Mouse (Mus musculus): Measurements from ENCODE around the gene Rhot1. TPM values are rescaled to one million over a fixed set of nuclear protein-coding genes. Genes with fewer than 3 reads are reported as not detected.

The Rhot1 gene
- total and polyA plus RNA-seq, 3 experiments = 38.7 to 60.7 (median 57.2) TPM

DNA sequence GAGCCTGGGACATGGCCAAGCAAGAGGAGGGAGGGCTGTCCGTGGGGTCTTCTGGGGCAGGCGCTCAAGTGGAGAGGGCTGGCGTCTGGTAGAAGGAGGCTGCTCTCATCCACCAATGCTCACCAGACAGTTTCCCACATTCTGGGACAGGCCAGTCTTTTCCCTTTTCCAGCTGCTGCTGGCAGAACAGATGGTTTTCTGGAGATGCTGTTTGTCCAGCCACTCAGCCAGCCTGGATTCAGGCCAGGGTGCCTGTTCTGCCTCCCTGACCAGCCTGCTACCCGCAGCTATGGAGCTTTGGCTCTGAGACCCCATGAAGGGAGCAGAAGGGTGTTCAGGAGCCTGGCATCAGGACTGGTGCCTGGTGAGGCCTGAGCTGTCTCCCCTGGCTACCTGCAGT is 102.5 kb downstream of the Rhot1 start:
- no peaks in the 10 kb centered on the region for H3K27me3 ChIP-seq (ENCODE audit: control insufficient read depth, insufficient read depth, low read length)
- no peak for DNase-seq
- 79% methylated on average over 4 of the region's 4 CpGs for WGBS
- TF ChIP-seq POLR2A (IDR thresholded peaks at IDR 0.05; ENCODE audit: insufficient read depth, low read depth, low read length) (no peak), CTCF (IDR thresholded peaks at IDR 0.05) (no peak), EP300 (IDR thresholded peaks at IDR 0.05; ENCODE audit: insufficient read depth, low read depth, low read length) (no peak)
- H3K4me1 ChIP-seq (ENCODE audit: control insufficient read depth, insufficient read depth, low read length) = no peaks in the 10 kb centered on the region
- H3K27ac ChIP-seq = no peak overlapping the region
- no peak overlapping the region for H3K9ac ChIP-seq (ENCODE audit: low read depth, low read length)
- H3K4me3 ChIP-seq = no peak overlapping the region
- no peaks in the 10 kb centered on the region for H3K36me3 ChIP-seq (ENCODE audit: control insufficient read depth, insufficient read depth, low read length)
- intact Hi-C loops (cut with DNase I) = no loop called here
- no peaks in the 10 kb centered on the region for H3K79me2 ChIP-seq (replicated peaks; ENCODE audit: control insufficient read depth, insufficient read depth, low read length)

GRCm38 (mm10) chr11:80312049-80312448 is 103.2 kb downstream of the Rhot1 start:
- H3K27me3 ChIP-seq (ENCODE audit: control insufficient read depth, insufficient read depth, low read length) = no peaks in the 10 kb centered on the region
- H3K9ac ChIP-seq (ENCODE audit: low read depth, low read length) = no peak overlapping the region
- no peaks in the 10 kb centered on the region for H3K4me1 ChIP-seq (ENCODE audit: control insufficient read depth, insufficient read depth, low read length)
- H3K79me2 ChIP-seq (replicated peaks; ENCODE audit: control insufficient read depth, insufficient read depth, low read length) = no peaks in the 10 kb centered on the region
- intact Hi-C loops (cut with DNase I) = no loop called here
- WGBS = 41% methylated on average over 2 of the region's 2 CpGs
- H3K4me3 ChIP-seq = no peak overlapping the region
- no peak for DNase-seq
- no peaks in the 10 kb centered on the region for H3K36me3 ChIP-seq (ENCODE audit: control insufficient read depth, insufficient read depth, low read length)
- H3K27ac ChIP-seq = no peak overlapping the region
- TF ChIP-seq CTCF (IDR thresholded peaks at IDR 0.05) (no peak), POLR2A (IDR thresholded peaks at IDR 0.05; ENCODE audit: insufficient read depth, low read depth, low read length) (no peak), EP300 (IDR thresholded peaks at IDR 0.05; ENCODE audit: insufficient read depth, low read depth, low read length) (no peak)

GRCm38 (mm10) chr11:80312565-80312964 is 103.7 kb downstream of the Rhot1 start:
- intact Hi-C loops (cut with DNase I) = no loop called here
- H3K9ac ChIP-seq (ENCODE audit: low read depth, low read length) = no peak overlapping the region
- DNase-seq = peak; percentile 9 to 26
- no peaks in the 10 kb centered on the region for H3K27me3 ChIP-seq (ENCODE audit: control insufficient read depth, insufficient read depth, low read length)
- no peak overlapping the region for H3K27ac ChIP-seq
- WGBS = 24% methylated on average over 6 of the region's 6 CpGs
- TF ChIP-seq EP300 (IDR thresholded peaks at IDR 0.05; ENCODE audit: insufficient read depth, low read depth, low read length) = no peak
- TF ChIP-seq CTCF (IDR thresholded peaks at IDR 0.05) = no peak
- TF ChIP-seq POLR2A (IDR thresholded peaks at IDR 0.05; ENCODE audit: insufficient read depth, low read depth, low read length) = no peak
- H3K36me3 ChIP-seq (ENCODE audit: control insufficient read depth, insufficient read depth, low read length) = no peaks in the 10 kb centered on the region
- no peaks in the 10 kb centered on the region for H3K79me2 ChIP-seq (replicated peaks; ENCODE audit: control insufficient read depth, insufficient read depth, low read length)
- no peaks in the 10 kb centered on the region for H3K4me1 ChIP-seq (ENCODE audit: control insufficient read depth, insufficient read depth, low read length)
- H3K4me3 ChIP-seq = no peak overlapping the region

DNA sequence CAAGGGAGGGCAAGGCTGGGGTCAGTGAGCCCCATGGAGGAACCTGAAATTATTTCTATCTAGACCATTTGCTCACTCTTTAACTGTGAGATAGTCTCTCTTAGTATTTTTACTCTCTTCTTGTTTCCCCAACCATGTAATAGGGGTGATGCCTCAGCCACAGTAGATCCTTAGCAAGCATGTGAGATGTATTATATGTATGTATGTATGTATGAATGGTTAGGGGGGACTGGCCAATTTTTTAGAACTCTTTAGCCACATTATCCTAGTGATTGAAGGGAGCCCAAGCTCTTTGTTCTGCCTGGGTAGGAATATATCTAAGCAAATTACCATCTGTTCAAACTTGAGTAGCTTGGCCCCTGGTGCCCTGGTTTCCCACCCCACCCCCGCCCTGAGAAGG is 104.6 kb downstream of the Rhot1 start:
- H3K9ac ChIP-seq (ENCODE audit: low read depth, low read length) = no peak overlapping the region
- no peak overlapping the region for H3K27ac ChIP-seq
- no peak overlapping the region for H3K4me3 ChIP-seq
- no peak for DNase-seq
- TF ChIP-seq POLR2A (IDR thresholded peaks at IDR 0.05; ENCODE audit: insufficient read depth, low read depth, low read length) (no peak), EP300 (IDR thresholded peaks at IDR 0.05; ENCODE audit: insufficient read depth, low read depth, low read length) (no peak), CTCF (IDR thresholded peaks at IDR 0.05) (no peak)
- WGBS = 78% methylated on average over 1 of the region's 1 CpGs
- H3K4me1 ChIP-seq (ENCODE audit: control insufficient read depth, insufficient read depth, low read length) = no peaks in the 10 kb centered on the region
- H3K27me3 ChIP-seq (ENCODE audit: control insufficient read depth, insufficient read depth, low read length) = no peaks in the 10 kb centered on the region
- H3K36me3 ChIP-seq (ENCODE audit: control insufficient read depth, insufficient read depth, low read length) = no peaks in the 10 kb centered on the region
- H3K79me2 ChIP-seq (replicated peaks; ENCODE audit: control insufficient read depth, insufficient read depth, low read length) = no peaks in the 10 kb centered on the region
- intact Hi-C loops (cut with DNase I) = no loop called here

DNA sequence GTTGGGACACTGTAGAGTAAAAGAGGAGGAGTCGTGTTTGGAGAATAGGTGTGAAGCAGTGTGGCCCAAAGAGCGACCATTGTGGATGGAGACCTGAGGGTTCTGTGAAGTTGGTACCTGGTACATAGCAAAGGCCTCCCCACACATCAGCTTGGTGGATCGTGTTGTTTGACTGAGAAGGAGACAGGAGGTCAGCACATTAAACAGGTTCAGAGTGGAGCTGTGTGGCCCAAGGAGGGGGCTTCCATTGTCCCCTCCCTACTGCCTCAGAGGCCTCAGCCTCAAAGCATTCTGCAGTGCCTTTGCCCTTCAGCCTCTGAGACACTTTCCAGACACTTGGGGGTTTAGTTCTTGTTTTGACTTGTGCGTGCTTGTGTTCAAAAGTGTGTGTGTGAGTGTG is 105.1 kb downstream of the Rhot1 start:
- Histone ChIP-seq H3K4me3 (no peak overlapping the region), H3K27ac (no peak overlapping the region), H3K27me3 (ENCODE audit: control insufficient read depth, insufficient read depth, low read length) (no peaks in the 10 kb centered on the region), H3K79me2 (replicated peaks; ENCODE audit: control insufficient read depth, insufficient read depth, low read length) (no peaks in the 10 kb centered on the region), H3K36me3 (ENCODE audit: control insufficient read depth, insufficient read depth, low read length) (no peaks in the 10 kb centered on the region), H3K9ac (ENCODE audit: low read depth, low read length) (no peak overlapping the region), H3K4me1 (ENCODE audit: control insufficient read depth, insufficient read depth, low read length) (no peaks in the 10 kb centered on the region)
- no peak for TF ChIP-seq POLR2A (IDR thresholded peaks at IDR 0.05; ENCODE audit: insufficient read depth, low read depth, low read length)
- no peak for TF ChIP-seq EP300 (IDR thresholded peaks at IDR 0.05; ENCODE audit: insufficient read depth, low read depth, low read length)
- TF ChIP-seq CTCF (IDR thresholded peaks at IDR 0.05) = no peak
- DNase-seq = no peak
- intact Hi-C loops (cut with DNase I) = no loop called here
- WGBS = 73% methylated on average over 4 of the region's 4 CpGs

DNA sequence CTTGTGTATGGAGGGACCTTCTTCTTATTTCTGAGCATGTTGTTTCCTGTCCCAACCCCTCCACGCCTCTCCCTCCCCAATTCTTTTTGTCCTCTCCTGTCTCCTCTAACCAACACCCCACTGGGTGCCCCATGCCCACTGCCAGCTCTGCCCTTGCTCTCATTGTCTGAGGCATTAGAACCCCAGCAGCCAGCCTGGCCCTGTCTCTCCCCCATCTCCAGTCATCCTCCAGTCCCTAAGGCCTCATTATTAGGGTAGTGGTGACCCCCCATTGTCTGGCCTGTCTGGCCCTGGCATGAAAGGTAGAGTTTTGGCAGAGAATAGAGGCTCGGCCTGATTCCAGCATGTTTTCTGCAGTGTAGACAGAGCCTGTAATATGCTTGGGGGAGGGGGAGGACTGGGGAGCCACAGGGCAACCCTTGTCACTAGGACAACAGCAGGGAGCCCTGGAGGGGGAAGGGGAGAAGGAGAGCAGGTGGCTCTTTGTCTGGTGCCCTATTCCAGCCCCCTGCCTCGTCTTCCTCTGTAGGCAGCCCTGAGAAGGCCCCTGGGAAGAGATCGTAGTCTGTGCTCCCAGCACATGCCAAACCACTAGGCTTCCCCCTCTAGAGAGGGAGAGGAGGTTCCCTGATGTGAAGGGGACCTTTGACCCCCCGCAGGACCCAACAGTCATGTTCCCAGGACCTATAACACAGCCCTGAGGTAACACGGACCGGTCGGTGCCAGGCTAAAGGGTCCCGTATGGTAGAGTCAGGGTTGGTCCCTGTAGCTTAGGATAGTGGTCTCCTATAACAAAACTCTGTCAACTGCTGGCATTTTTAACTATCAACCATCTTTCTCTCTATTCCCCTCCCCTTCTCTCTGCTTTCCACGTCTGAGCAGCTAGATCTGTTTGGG is 107.2 kb downstream of the Rhot1 start:
- TF ChIP-seq EP300 (IDR thresholded peaks at IDR 0.05; ENCODE audit: insufficient read depth, low read depth, low read length) = no peak
- TF ChIP-seq CTCF (IDR thresholded peaks at IDR 0.05) = no peak
- TF ChIP-seq POLR2A (IDR thresholded peaks at IDR 0.05; ENCODE audit: insufficient read depth, low read depth, low read length) = no peak
- Histone ChIP-seq H3K79me2 (replicated peaks; ENCODE audit: control insufficient read depth, insufficient read depth, low read length) (no peaks in the 10 kb centered on the region), H3K9ac (ENCODE audit: low read depth, low read length) (no peak overlapping the region), H3K27ac (no peak overlapping the region), H3K36me3 (ENCODE audit: control insufficient read depth, insufficient read depth, low read length) (no peaks in the 10 kb centered on the region), H3K27me3 (ENCODE audit: control insufficient read depth, insufficient read depth, low read length) (no peaks in the 10 kb centered on the region), H3K4me1 (ENCODE audit: control insufficient read depth, insufficient read depth, low read length) (no peaks in the 10 kb centered on the region), H3K4me3 (no peak overlapping the region)
- DNase-seq = no peak
- intact Hi-C loops (cut with DNase I) = no loop called here
- 68% methylated on average over 10 of the region's 10 CpGs for WGBS

Other genes starting within 250 kb of the Rhot1 start
- 10 to 100 TPM; 25.5 to 26.6 TPM for gene Utp6, start 246.6 kb upstream of the Rhot1 start, total RNA-seq (2021)
- gene Utp6, start 246.6 kb upstream of the Rhot1 start, polyA plus RNA-seq (2012; rRNA removed) = 5.9 and 11.7 TPM in 2 replicates
- gene Suz12, start 215.9 kb upstream of the Rhot1 start, total RNA-seq (2021) = 10 to 100 TPM; 23.9 to 26.7 TPM
- gene Suz12, start 215.9 kb upstream of the Rhot1 start, polyA plus RNA-seq (2012; rRNA removed) = 3.7 and 7.8 TPM in 2 replicates
- 10 to 100 TPM; 10.8 to 10.9 TPM for gene Crlf3, start 128.0 kb upstream of the Rhot1 start, total RNA-seq (2021)
- 8.0 and 11.7 TPM in 2 replicates for gene Crlf3, start 128.0 kb upstream of the Rhot1 start, polyA plus RNA-seq (2012; rRNA removed)
- gene Atad5, start 119.6 kb upstream of the Rhot1 start, total RNA-seq (2021) = under 1 TPM; 0.70 to 0.84 TPM
- gene Atad5, start 119.6 kb upstream of the Rhot1 start, polyA plus RNA-seq (2012; rRNA removed) = 0.27 and 0.44 TPM in 2 replicates
- 10 to 100 TPM; 24.4 to 28.7 TPM for gene Tefm, start 66.8 kb upstream of the Rhot1 start, total RNA-seq (2021)
- 14.7 and 21.3 TPM in 2 replicates for gene Tefm, start 66.8 kb upstream of the Rhot1 start, polyA plus RNA-seq (2012; rRNA removed)
- gene Adap2, start 54.9 kb upstream of the Rhot1 start, total RNA-seq (2021) = 10 to 100 TPM; 10.5 to 11.0 TPM
- 5.5 and 8.1 TPM in 2 replicates for gene Adap2, start 54.9 kb upstream of the Rhot1 start, polyA plus RNA-seq (2012; rRNA removed)
- gene Rnf135, start 25.2 kb upstream of the Rhot1 start, total RNA-seq (2021) = 1 to 10 TPM; 4.4 to 4.6 TPM
- 5.4 and 6.3 TPM in 2 replicates for gene Rnf135, start 25.2 kb upstream of the Rhot1 start, polyA plus RNA-seq (2012; rRNA removed)
- gene Rhbdl3, start 91.9 kb downstream of the Rhot1 start, total RNA-seq (2021) = 10 to 100 TPM in 1 of 2 experiments, 1 to 10 TPM in 1; 6.8 to 11.1 TPM
- 9.4 and 12.6 TPM in 2 replicates for gene Rhbdl3, start 91.9 kb downstream of the Rhot1 start, polyA plus RNA-seq (2012; rRNA removed)
- 10 to 100 TPM; 19.2 to 22.8 TPM for gene 5730455P16Rik, start 169.0 kb downstream of the Rhot1 start, total RNA-seq (2021)
- gene 5730455P16Rik, start 169.0 kb downstream of the Rhot1 start, polyA plus RNA-seq (2012; rRNA removed) = 4.6 and 10.2 TPM in 2 replicates
- gene Zfp207, start 174.3 kb downstream of the Rhot1 start, total RNA-seq (2021) = 10 to 100 TPM; 58.3 to 59.9 TPM
- gene Zfp207, start 174.3 kb downstream of the Rhot1 start, polyA plus RNA-seq (2012; rRNA removed) = 63.0 and 99.1 TPM in 2 replicates
- gene Psmd11, start 219.6 kb downstream of the Rhot1 start, total RNA-seq (2021) = 100 to 1,000 TPM in 1 of 2 experiments, 10 to 100 TPM in 1; 98.4 to 107 TPM
- 51.3 and 83.3 TPM in 2 replicates for gene Psmd11, start 219.6 kb downstream of the Rhot1 start, polyA plus RNA-seq (2012; rRNA removed)

Data from heart, adult 2 months (tissue).